Mouse (Mus musculus): ENCODE data around the gene Mctp2. TPM values are rescaled to one million over a fixed set of nuclear protein-coding genes. Genes with fewer than 3 reads are reported as not detected.

Gene Mctp2
- polyA plus RNA-seq, 1 experiment from 2014 or later = 1.5 TPM

DNA sequence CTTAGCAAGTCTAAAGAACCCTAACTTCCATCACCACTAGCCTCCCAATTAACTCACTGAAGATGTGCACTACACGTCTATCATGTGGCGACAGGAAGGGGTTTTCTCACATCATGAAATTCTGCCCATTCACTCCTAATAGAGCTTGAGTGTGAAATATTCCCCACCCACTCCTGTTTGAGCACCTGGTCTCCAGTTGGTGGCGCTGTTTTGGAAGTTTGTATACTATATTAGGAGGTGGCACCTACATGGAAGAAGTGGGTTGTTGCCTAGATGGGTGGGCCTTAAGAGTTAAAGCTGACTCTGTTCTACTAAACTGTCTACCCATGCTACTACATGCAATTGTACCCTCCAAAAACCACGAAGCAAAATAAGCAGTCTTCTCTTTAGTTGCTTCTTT is 4.7 kb downstream of the Mctp2 start:
- no peak overlapping the region for H3K4me3 ChIP-seq
- peaks cover 20% of the 10 kb centered on the region for H3K27me3 ChIP-seq
- H3K27ac ChIP-seq (replicated peaks) = no peak overlapping the region
- H3K9ac ChIP-seq = no peak overlapping the region
- H3K9me3 ChIP-seq = no peaks in the 10 kb centered on the region
- ATAC-seq (ENCODE audit: low read depth) = no peak
- peaks cover 12% of the 10 kb centered on the region for H3K4me1 ChIP-seq (replicated peaks)
- no peak overlapping the region for H3K4me2 ChIP-seq
- no peaks in the 10 kb centered on the region for H3K36me3 ChIP-seq
- 72% methylated on average over 4 of the region's 4 CpGs for WGBS

DNA sequence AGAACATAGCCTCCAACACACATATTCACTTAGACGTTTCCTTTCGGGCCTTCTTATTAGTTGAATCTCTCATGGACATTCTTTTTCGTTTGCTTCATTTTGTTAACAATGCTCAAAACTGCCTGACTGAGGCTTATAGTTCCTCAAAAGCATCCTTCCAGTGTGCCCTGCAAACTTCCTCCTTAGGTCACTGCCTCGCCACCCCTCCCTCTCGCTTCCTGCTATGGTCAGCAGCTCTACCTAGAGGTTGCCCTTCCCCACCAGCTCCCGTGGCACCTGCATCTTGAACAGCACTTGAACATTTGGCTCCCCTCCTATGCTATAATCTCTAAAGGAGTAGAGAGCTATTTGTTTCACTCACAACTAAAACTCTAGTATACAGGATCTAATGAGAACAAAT is 6.7 kb downstream of the Mctp2 start:
- Histone ChIP-seq H3K9ac (no peak overlapping the region), H3K36me3 (no peaks in the 10 kb centered on the region), H3K9me3 (no peaks in the 10 kb centered on the region), H3K27me3 (0 out of 2 replicates have a peak, but pooled peaks cover under 1% of the 10 kb centered on the region), H3K4me2 (no peak overlapping the region), H3K27ac (replicated peaks) (no peak overlapping the region), H3K4me1 (replicated peaks) (peaks cover 13% of the 10 kb centered on the region), H3K4me3 (no peak overlapping the region)
- no peak for ATAC-seq (ENCODE audit: low read depth)
- 90% methylated on average over 6 of the region's 6 CpGs for WGBS

GRCm38 (mm10) chr7:72297013-72297412 is 9.4 kb downstream of the Mctp2 start:
- Histone ChIP-seq H3K4me3 (no peak overlapping the region), H3K27ac (replicated peaks) (no peak overlapping the region), H3K9ac (no peak overlapping the region), H3K27me3 (no peaks in the 10 kb centered on the region), H3K36me3 (no peaks in the 10 kb centered on the region), H3K9me3 (no peaks in the 10 kb centered on the region), H3K4me1 (replicated peaks) (peaks cover 20% of the 10 kb centered on the region), H3K4me2 (no peak overlapping the region)
- no peak for ATAC-seq (ENCODE audit: low read depth)
- WGBS = 86% methylated on average over 5 of the region's 5 CpGs

- peaks cover 20% of the 10 kb centered on the region for H3K4me1 ChIP-seq (replicated peaks)
- no peak overlapping the region for H3K27ac ChIP-seq (replicated peaks)
- no peak overlapping the region for H3K4me2 ChIP-seq
- 19% methylated on average over 2 of the region's 2 CpGs for WGBS
- no peaks in the 10 kb centered on the region for H3K27me3 ChIP-seq
- H3K36me3 ChIP-seq = no peaks in the 10 kb centered on the region
- no peak for ATAC-seq (ENCODE audit: low read depth)
- no peak overlapping the region for H3K9ac ChIP-seq
- no peak overlapping the region for H3K4me3 ChIP-seq
- no peaks in the 10 kb centered on the region for H3K9me3 ChIP-seq
Measured at GRCm38 (mm10) chr7:72296171-72296570, 10.2 kb downstream of the Mctp2 start.

DNA sequence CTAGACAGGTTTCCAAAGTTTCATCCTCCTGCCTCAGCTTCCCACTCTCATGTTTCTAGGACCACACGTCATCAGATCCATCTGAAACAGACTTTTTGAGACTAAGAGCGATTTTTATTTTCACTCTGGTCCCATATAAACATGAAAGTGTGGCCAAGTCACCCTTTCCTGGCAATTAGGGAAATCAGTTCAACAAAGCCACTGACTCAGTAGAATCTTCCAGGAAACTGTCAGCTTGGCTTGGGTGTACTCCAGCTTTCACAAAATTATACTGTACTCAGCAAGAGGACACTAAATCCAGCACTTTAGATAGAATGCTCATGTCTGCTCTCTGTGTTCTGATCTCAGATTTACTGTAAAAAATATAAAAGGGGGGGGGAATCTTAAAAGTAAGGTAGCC is 11.5 kb downstream of the Mctp2 start:
- H3K4me3 ChIP-seq = no peak overlapping the region
- H3K27me3 ChIP-seq = no peaks in the 10 kb centered on the region
- H3K36me3 ChIP-seq = no peaks in the 10 kb centered on the region
- no peak overlapping the region for H3K9ac ChIP-seq
- 0 out of 2 replicates have a peak overlapping the region, but pooled peaks have one; percentile 19 for H3K27ac ChIP-seq (replicated peaks)
- peaks cover 20% of the 10 kb centered on the region for H3K4me1 ChIP-seq (replicated peaks)
- ATAC-seq (ENCODE audit: low read depth) = no peak
- WGBS = 72% methylated on average over 2 of the region's 2 CpGs
- no peaks in the 10 kb centered on the region for H3K9me3 ChIP-seq
- no peak overlapping the region for H3K4me2 ChIP-seq

DNA sequence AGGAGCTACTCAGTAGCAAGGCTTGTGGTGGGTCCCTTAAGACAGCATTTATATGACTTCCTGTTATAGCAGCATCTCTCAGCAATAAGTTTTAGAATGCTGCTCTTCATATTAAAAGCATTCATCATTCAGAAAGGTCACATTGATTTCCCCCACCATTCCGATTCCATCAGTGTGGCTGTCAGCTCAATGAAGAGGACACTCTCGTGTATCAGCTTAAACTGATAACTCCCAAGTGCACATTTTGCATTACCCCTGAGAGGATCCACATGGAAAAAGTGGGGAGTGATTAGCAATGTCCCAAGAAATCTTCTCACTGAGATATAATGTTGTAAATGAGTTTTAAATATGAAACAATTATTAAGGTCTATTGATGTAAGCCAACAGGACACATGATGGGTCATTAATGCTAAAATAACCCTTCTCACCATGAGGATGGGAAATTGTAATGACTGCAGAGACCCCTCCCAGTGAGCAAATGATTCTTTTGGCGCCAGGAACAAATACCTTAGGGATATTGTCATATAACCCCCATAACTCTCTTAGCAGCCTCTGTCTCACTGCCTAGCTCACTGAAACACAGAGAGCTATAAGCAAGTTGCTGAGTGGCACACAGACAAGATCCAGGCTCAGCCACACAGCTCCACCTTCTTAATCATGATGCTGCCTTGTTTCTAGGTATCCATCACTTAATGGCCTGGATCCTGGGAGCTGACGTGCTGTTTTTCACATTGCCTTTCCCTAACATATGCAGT is 12.4 kb downstream of the Mctp2 start:
- 67% methylated on average over 4 of the region's 4 CpGs for WGBS
- peak; percentile 69 for ATAC-seq (ENCODE audit: low read depth)
- Histone ChIP-seq H3K4me2 (no peak overlapping the region), H3K9ac (no peak overlapping the region), H3K4me1 (replicated peaks) (peaks cover 20% of the 10 kb centered on the region), H3K36me3 (no peaks in the 10 kb centered on the region), H3K4me3 (no peak overlapping the region), H3K27me3 (no peaks in the 10 kb centered on the region), H3K27ac (replicated peaks) (no peak overlapping the region), H3K9me3 (no peaks in the 10 kb centered on the region)

DNA sequence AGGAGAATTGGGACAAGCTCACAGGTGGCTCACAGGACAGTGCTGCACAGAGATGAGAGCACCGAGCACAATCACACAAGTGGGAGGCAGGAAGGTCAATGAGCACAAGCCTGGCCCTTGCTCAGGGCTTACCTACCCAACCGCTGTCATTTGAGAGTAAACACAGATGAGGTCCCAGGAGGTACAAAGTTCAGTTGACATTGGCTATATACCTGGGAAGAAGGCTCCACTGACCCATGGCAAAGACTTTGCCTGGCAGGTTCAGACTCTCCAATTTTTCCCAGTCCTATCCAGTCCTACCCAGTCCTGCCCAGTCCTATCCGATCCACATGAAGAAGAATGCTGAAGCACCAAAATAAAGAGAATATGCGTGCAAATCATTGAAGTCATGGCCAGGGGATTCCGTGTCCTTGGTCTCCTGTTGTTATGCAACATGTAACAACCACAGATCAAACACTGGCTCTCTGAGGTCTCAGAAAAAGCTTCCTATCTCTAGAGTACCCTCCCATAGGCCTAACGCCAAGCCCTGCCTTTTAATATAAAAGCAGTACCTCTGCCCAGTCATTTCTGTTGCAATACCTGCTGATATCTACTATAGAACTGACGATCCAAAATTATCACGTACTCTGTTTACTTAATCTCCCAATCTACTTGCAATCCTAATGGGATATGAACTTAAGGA is 14.0 kb downstream of the Mctp2 start:
- no peak overlapping the region for H3K27ac ChIP-seq (replicated peaks)
- H3K36me3 ChIP-seq = no peaks in the 10 kb centered on the region
- no peak for ATAC-seq (ENCODE audit: low read depth)
- H3K4me2 ChIP-seq = no peak overlapping the region
- peaks cover 20% of the 10 kb centered on the region for H3K4me1 ChIP-seq (replicated peaks)
- no peak overlapping the region for H3K9ac ChIP-seq
- H3K4me3 ChIP-seq = no peak overlapping the region
- H3K27me3 ChIP-seq = no peaks in the 10 kb centered on the region
- H3K9me3 ChIP-seq = no peaks in the 10 kb centered on the region
- WGBS = 90% methylated on average over 8 of the region's 8 CpGs

DNA sequence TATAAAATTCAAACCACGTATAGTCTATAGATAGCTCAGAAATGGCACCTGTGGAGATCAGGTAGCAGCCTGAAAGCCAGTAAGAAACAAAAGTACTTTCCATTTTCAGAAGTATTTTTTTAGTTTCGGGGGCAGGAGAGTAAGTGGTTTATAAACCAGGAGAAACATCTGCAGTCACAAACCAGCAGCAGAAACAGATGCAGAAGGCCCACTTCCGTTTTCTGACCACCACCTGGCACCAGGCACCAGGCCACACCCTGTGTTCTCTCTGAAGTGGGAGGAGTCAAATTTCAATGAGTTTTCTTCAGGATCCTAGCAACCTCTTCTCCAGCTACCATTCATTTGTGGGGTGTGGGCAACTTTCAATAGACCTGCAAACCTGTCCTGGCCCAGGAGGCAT is 25.7 kb downstream of the Mctp2 start:
- H3K4me2 ChIP-seq = no peak overlapping the region
- no peaks in the 10 kb centered on the region for H3K9me3 ChIP-seq
- H3K27me3 ChIP-seq = no peaks in the 10 kb centered on the region
- no peak overlapping the region for H3K4me3 ChIP-seq
- H3K4me1 ChIP-seq (replicated peaks) = no peaks in the 10 kb centered on the region
- no peaks in the 10 kb centered on the region for H3K36me3 ChIP-seq
- 72% methylated on average over 3 of the region's 3 CpGs for whole genome bisulfite sequencing
- H3K27ac ChIP-seq (replicated peaks) = no peak overlapping the region
- no peak for ATAC-seq (ENCODE audit: low read depth)
- no peak overlapping the region for H3K9ac ChIP-seq

DNA sequence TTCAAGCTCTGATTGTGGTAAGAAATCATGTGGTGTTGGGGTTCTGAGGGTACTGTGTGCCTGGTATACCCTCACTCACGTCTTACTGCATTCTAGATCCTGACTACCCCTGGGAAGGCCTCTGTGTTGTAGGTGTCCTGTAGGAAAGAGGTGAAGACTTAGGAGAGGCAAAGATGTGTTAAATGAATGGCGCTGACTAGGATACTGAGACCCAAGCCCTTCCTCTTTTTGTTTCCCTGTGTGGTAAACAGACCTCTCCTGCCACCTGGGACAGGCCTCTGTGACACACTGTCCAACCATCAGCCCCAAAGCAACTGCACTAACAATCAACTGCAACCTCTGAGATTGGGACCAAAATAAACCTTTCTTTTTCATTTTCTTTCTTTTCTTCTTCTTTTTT is 28.0 kb downstream of the Mctp2 start:
- Histone ChIP-seq H3K4me3 (no peak overlapping the region), H3K9ac (no peak overlapping the region), H3K4me1 (replicated peaks) (no peaks in the 10 kb centered on the region), H3K27ac (replicated peaks) (no peak overlapping the region), H3K36me3 (no peaks in the 10 kb centered on the region), H3K9me3 (no peaks in the 10 kb centered on the region), H3K4me2 (no peak overlapping the region), H3K27me3 (no peaks in the 10 kb centered on the region)
- ATAC-seq (ENCODE audit: low read depth) = no peak
- 87% methylated on average over 2 of the region's 2 CpGs for WGBS

GRCm38 (mm10) chr7:72275513-72275912 is 30.9 kb downstream of the Mctp2 start:
- 92% methylated on average over 5 of the region's 5 CpGs for WGBS
- no peak overlapping the region for H3K9ac ChIP-seq
- H3K27ac ChIP-seq (replicated peaks) = no peak overlapping the region
- H3K4me3 ChIP-seq = no peak overlapping the region
- no peak overlapping the region for H3K4me2 ChIP-seq
- no peaks in the 10 kb centered on the region for H3K27me3 ChIP-seq
- ATAC-seq (ENCODE audit: low read depth) = no peak
- no peaks in the 10 kb centered on the region for H3K4me1 ChIP-seq (replicated peaks)
- no peaks in the 10 kb centered on the region for H3K36me3 ChIP-seq
- no peaks in the 10 kb centered on the region for H3K9me3 ChIP-seq

DNA sequence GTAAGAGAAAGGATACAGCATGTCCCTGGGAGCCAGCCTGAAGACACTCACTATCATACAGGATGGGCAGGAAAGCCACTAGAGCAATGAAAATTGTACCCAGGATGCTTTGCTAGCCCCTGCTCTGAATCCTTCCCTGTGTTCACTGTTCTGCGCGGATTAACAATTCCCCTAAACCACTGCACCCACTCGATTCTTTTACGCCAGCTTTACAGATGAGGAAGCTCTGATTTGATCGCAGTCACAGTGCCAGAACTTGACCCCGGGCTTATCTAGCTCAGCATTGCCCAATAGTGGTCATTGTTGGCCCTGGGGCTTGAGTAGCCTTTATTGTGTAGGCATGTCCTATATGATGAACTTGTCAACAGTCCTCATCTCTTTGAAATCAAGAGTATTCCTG is 34.9 kb downstream of the Mctp2 start:
- no peaks in the 10 kb centered on the region for H3K27me3 ChIP-seq
- ATAC-seq (ENCODE audit: low read depth) = no peak
- no peaks in the 10 kb centered on the region for H3K9me3 ChIP-seq
- no peaks in the 10 kb centered on the region for H3K4me1 ChIP-seq (replicated peaks)
- no peak overlapping the region for H3K27ac ChIP-seq (replicated peaks)
- H3K36me3 ChIP-seq = no peaks in the 10 kb centered on the region
- no peak overlapping the region for H3K4me2 ChIP-seq
- no peak overlapping the region for H3K4me3 ChIP-seq
- 93% methylated on average over 6 of the region's 6 CpGs for WGBS
- no peak overlapping the region for H3K9ac ChIP-seq

DNA sequence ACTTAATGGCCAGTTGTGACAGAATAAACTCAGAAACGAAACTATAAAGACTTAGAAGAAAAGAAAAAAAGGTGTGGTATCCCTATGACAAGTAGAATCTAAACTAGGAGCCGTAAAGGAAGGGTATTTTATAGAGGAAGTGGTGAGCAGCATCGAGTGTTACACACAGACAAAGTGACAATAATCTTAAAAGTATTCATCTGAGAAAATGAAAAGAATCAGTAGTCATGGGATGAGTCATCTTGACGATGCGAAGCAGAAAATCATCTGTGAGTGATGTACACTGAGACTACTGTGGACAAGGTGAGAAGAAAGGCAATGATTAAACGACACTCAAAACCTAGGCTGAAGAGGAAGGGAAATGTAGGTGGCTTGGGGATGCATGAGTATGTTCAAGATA is 36.4 kb downstream of the Mctp2 start:
- ATAC-seq (ENCODE audit: low read depth) = no peak
- Histone ChIP-seq H3K9ac (no peak overlapping the region), H3K4me2 (no peak overlapping the region), H3K27ac (replicated peaks) (no peak overlapping the region), H3K36me3 (no peaks in the 10 kb centered on the region), H3K9me3 (no peaks in the 10 kb centered on the region), H3K4me3 (no peak overlapping the region), H3K4me1 (replicated peaks) (no peaks in the 10 kb centered on the region), H3K27me3 (no peaks in the 10 kb centered on the region)
- 81% methylated on average over 6 of the region's 6 CpGs for WGBS
